Mouse (Mus musculus) liver, embryonic 14.5 days (tissue): Measurements from ENCODE around the gene Sema4d.

Experiments
- CTCF ChIP-seq: IDR thresholded peaks from 2 replicates; pipeline ENCODE4 v1.5.1; 2016; ENCODE audit warnings: antibody characterized with exemption, low read depth, control low read depth
- EP300 ChIP-seq: IDR thresholded peaks from 2 replicates; pipeline ENCODE4 v1.6.1; 2016; ENCODE audit warnings: antibody characterized with exemption, low read depth

DNA sequence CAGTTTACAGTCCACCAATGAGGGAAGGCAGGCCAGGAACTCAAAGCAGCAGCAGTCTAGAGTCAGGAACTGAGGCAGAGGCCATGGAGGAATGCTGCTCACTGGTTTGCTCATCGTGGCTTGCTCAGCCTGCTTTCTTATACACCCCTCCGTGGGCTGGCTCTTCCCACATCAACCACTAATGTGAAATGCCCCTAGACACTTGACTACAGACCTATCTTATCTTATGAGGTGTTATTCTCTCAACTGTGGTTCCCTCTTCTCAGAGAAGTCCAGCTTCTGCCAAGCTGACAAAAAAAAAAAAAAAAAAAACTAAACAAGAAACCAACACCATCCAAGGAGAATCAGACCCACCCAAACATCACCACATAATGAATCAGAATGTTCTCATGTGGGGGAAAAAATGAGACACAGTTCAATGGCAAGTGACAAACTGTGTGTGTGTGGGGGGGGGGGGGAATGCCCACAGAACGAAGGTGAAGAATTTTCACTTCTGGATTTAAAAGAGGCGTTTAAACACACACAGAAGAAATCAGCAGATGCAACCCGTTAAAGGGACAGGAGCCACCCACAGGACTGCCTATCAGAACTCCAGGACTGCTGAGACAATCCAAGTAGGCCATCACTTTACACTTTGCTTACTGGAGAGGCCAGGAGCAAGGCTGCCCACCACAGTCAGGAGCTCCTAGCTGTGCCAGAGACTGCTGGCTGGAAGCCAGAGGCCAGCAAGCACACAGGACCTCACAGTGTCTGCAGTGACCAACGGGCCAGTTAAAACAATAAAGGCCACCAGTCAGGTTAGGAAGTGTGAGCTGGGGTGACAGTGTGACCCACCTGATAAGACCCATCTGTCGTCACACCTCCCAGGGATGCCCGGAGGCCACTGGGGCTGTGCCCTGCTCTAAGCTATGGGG is 76.9 kb downstream of the Sema4d start:
- TF ChIP-seq CTCF (no peak), EP300 (no peak)
